Mouse (Mus musculus): Measurements from ENCODE around the gene Srbd1. TPM values are rescaled to one million over a fixed set of nuclear protein-coding genes. Genes with fewer than 3 reads are reported as not detected.

Gene Srbd1
- polyA plus RNA-seq, 1 experiment from 2014 or later = 22.3 TPM

DNA sequence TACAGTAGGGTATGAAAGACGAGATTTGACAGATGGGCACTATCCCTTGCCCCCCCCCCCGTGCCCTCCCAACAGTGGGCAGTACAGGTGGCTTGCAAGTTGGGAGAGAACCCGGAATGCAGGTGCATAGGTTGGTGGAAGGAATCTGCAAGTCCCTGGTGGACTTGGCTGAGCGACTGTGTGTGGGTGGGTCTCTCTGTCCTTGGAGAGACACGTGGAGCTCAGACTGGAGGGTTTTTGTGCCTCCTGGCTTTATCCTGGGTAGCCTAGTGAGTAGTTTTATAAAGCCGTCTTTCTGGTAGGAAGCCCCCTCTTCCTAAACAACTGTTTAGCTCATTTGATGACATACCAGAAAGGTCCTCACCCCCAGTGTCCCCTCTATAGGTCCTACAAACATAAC lies 24.1 kb upstream of the Srbd1 start:
- H3K9ac ChIP-seq (replicated peaks; ENCODE audit: low read length) = peak overlapping the region; percentile 83
- H3K27me3 ChIP-seq (ENCODE audit: insufficient read depth, low read length) = no peaks in the 10 kb centered on the region
- H3K4me3 ChIP-seq (ENCODE audit: low read length) = peak overlapping the region; percentile 70
- H3K27ac ChIP-seq (ENCODE audit: low read length) = no peak overlapping the region
- H3K4me2 ChIP-seq (replicated peaks; ENCODE audit: low read depth, low read length) = peak overlapping the region; percentile 93
- H3K4me1 ChIP-seq (ENCODE audit: insufficient read depth, low read length) = peaks cover 36% of the 10 kb centered on the region
- 7% methylated on average over 6 of the region's 6 CpGs for whole genome bisulfite sequencing
- no peaks in the 10 kb centered on the region for H3K9me3 ChIP-seq (ENCODE audit: low read length)
- no peak for ATAC-seq (ENCODE audit: low FRiP score, low TSS enrichment)
- 0 out of 2 replicates have a peak, but pooled peaks cover 9% of the 10 kb centered on the region for H3K36me3 ChIP-seq (ENCODE audit: insufficient read depth, low read length)

DNA sequence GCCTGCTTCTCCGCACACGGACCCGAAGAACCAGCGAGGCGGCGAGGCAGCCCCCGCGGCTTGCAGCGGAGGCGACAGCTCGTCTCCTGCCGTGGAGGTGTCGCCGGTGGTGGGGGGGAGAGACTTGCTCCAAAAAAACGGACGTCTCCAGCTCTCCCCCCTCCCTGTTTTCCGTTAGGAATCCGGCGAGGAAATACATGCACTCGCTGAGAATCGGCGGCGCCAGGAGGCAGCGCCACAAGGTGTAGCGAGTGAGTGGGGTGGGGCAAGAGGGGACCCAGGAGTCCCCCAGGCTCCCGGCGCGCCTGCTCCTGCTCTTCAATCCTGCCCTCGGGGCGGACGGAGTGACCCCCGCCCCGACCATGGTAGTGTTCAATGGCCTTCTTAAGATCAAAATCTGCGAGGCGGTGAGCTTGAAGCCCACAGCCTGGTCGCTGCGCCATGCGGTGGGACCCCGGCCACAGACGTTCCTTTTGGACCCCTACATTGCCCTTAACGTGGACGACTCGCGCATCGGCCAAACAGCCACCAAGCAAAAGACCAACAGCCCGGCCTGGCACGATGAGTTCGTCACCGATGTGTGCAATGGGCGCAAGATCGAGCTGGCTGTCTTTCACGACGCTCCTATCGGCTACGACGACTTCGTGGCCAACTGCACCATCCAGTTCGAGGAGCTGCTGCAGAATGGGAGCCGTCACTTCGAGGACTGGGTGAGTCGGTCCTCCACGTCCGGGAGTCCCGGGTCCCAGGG lies 23.4 kb upstream of the Srbd1 start:
- Histone ChIP-seq H3K9me3 (ENCODE audit: low read length) (no peaks in the 10 kb centered on the region), H3K4me1 (ENCODE audit: insufficient read depth, low read length) (peaks cover 39% of the 10 kb centered on the region), H3K27me3 (ENCODE audit: insufficient read depth, low read length) (no peaks in the 10 kb centered on the region), H3K9ac (replicated peaks; ENCODE audit: low read length) (peak overlapping the region; percentile 83), H3K36me3 (ENCODE audit: insufficient read depth, low read length) (0 out of 2 replicates have a peak, but pooled peaks cover 8% of the 10 kb centered on the region), H3K4me2 (replicated peaks; ENCODE audit: low read depth, low read length) (peak overlapping the region; percentile 93), H3K27ac (ENCODE audit: low read length) (peak overlapping the region; percentile 98), H3K4me3 (ENCODE audit: low read length) (peak overlapping the region; percentile 70)
- WGBS = under 1% methylated on average over 64 of the region's 64 CpGs
- ATAC-seq (ENCODE audit: low FRiP score, low TSS enrichment) = peak; percentile 8; the same call in 1 of the 2 replicates

DNA sequence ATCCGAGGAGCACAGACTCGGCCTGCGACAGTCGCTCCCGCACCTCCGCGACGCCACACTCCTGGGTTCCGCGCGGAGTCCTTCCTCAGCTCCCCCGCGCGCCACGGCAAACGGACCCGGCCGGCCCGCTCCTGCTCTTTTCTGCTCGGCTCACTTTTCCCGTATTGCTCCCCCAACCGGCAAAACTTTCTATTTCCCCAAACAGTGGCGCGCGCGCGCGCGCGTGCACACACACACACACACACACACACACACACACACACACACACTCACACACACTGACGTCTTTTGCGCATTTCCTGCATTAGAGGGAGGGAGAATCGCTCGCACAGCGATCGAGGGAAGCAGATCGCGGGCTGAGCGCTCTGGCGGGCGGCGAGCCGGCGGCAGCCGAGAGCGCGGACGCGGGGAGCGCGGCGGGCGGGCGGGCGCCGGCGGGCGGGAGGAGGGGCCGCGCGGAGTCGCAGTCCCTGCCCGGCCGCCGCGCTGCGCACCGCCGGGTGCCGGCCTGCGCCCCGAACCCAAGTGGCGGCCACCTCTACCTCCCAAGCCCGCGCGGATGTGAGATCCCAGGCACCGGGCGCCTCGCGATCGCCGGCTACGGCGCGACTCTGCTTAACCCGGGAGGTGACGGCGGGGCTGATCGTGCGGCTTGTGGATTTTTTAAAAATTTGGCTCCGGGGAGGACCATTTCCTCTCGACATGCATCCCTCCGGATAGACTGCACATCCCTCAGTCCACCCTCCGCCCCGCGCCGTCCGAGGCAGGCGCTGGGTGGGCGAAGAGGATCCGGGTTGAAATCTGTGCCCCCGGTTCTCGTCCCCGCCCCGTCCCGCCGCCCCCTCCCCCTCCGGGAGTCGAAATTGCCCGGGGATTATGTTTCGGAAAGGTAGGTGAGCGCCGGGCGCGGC lies 22.6 kb upstream of the Srbd1 start, which contains the start of gene Prkce:
TSS of gene Prkce (plus strand) at position 466 of the 911 bp plus-strand sequence.
- peak within 1 kb of the TSS; percentile 83 for H3K9ac ChIP-seq (replicated peaks; ENCODE audit: low read length)
- peak within 1 kb of the TSS; percentile 93 for H3K4me2 ChIP-seq (replicated peaks; ENCODE audit: low read depth, low read length)
- H3K27ac ChIP-seq (ENCODE audit: low read length) = peak within 1 kb of the TSS; percentile 98
- peak; percentile 73 for ATAC-seq (ENCODE audit: low FRiP score, low TSS enrichment)
- 0 out of 2 replicates have a peak, but pooled peaks cover under 1% of the 10 kb centered on the region for H3K36me3 ChIP-seq (ENCODE audit: insufficient read depth, low read length)
- no peaks in the 10 kb centered on the region for H3K27me3 ChIP-seq (ENCODE audit: insufficient read depth, low read length)
- WGBS = 0% methylated on average over 80 of the region's 115 CpGs
- peak within 1 kb of the TSS; percentile 70 for H3K4me3 ChIP-seq (ENCODE audit: low read length)
- H3K4me1 ChIP-seq (ENCODE audit: insufficient read depth, low read length) = peaks cover 41% of the 10 kb centered on the region
- no peaks in the 10 kb centered on the region for H3K9me3 ChIP-seq (ENCODE audit: low read length)

DNA sequence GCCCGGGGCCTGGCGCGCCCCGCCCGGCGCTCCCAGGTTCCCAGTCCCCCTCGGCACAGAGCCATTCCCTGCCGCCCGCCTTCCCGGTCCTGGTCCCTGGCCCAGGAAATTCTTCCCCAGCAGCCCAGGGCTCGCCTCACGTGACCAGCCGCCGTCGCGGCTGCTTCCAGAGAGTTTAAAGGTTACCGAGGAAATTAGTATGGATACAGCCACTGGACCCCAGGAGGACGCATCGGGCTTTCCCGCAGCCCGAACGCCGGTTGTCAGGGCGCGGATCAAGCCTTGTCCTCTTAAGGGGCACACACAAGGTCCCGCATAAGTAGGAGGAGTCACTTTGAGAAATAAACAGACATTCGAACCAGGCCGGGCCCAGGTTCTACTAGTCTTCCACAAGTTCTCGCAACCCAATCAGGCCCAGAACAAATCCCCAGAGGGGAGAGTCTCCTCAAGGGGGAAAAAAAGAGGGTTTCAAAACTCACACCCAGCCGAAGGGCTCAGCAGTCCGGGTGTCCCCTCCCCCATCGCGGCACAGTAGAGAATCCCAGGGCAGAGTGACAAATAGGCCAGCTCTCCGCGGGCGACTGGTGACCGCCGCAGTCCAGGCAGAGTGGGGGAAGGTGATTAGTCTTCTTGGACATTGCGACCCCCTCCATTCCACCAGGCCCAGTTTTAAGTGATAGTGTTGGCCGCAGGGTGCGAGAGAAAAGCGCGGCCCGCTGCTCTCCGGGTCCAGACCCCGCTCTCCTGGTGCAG lies 21.8 kb upstream of the Srbd1 start:
- WGBS = under 1% methylated on average over 46 of the region's 46 CpGs
- H3K4me3 ChIP-seq (ENCODE audit: low read length) = peak overlapping the region; percentile 70

DNA sequence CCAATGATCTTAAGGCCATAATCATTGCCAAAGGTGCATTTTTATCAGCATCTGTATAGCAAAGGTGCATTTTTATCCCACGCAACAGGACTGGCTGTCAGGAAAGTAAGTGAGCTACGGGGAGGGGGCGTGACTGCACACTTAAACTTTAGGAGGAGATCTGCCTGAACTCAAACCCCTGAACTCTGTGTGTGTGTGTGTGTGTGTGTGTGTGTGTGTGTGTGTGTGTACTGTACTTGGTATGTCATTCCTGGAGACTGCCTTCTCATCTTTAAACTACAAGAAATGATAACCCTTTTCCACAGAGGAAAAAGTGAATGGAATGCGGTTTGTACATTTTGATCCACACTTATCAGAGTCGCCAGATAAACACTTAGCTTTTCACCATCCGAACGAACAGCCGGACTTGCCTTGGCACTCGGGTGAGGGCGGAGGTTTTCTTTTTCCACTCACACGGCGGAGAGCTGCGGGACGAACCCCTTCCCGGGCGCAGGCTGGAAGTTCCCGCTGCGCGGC lies 21.1 kb upstream of the Srbd1 start:
- 2% methylated on average over 19 of the region's 19 CpGs for WGBS

More for the DNA sequence above, 21.8 kb upstream of the Srbd1 start:
- no peaks in the 10 kb centered on the region for H3K36me3 ChIP-seq (ENCODE audit: insufficient read depth, low read length)
- H3K9me3 ChIP-seq (ENCODE audit: low read length) = no peaks in the 10 kb centered on the region
- H3K9ac ChIP-seq (replicated peaks; ENCODE audit: low read length) = peak overlapping the region; percentile 83
- ATAC-seq (ENCODE audit: low FRiP score, low TSS enrichment) = peak; percentile 60
- H3K27me3 ChIP-seq (ENCODE audit: insufficient read depth, low read length) = no peaks in the 10 kb centered on the region
- H3K4me1 ChIP-seq (ENCODE audit: insufficient read depth, low read length) = peaks cover 42% of the 10 kb centered on the region
- H3K4me2 ChIP-seq (replicated peaks; ENCODE audit: low read depth, low read length) = peak overlapping the region; percentile 93
- peak overlapping the region; percentile 98 for H3K27ac ChIP-seq (ENCODE audit: low read length)

DNA sequence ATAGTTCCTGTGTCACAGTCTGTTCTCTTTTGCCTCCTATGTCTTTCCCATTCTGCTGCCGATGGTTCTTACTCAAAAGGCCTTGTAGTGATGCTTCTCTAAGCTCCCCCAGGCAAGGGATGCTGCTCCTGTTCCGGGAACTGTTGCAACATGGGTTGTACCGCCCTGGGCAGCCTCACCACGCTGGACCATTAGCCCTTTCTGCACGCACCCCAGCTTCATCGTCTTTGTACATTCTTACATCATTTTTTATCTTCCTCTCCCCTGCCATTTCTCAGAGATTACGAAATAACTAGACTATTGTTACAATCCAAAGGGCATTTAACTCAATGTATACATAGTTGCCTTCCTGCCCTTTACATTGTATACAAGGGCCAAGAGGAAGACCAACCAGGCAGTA lies 19.4 kb upstream of the Srbd1 start:
- no peak overlapping the region for H3K4me3 ChIP-seq (ENCODE audit: low read length)
- peaks cover 30% of the 10 kb centered on the region for H3K4me1 ChIP-seq (ENCODE audit: insufficient read depth, low read length)
- H3K27me3 ChIP-seq (ENCODE audit: insufficient read depth, low read length) = no peaks in the 10 kb centered on the region
- H3K9me3 ChIP-seq (ENCODE audit: low read length) = no peaks in the 10 kb centered on the region
- WGBS = 86% methylated on average over 7 of the region's 7 CpGs
- no peak overlapping the region for H3K4me2 ChIP-seq (replicated peaks; ENCODE audit: low read depth, low read length)
- no peak overlapping the region for H3K9ac ChIP-seq (replicated peaks; ENCODE audit: low read length)
- H3K27ac ChIP-seq (ENCODE audit: low read length) = no peak overlapping the region
- no peak for ATAC-seq (ENCODE audit: low FRiP score, low TSS enrichment)
- no peaks in the 10 kb centered on the region for H3K36me3 ChIP-seq (ENCODE audit: insufficient read depth, low read length)

More for the DNA sequence above, 21.1 kb upstream of the Srbd1 start:
- H3K9ac ChIP-seq (replicated peaks; ENCODE audit: low read length) = peak overlapping the region; percentile 83
- no peaks in the 10 kb centered on the region for H3K36me3 ChIP-seq (ENCODE audit: insufficient read depth, low read length)
- H3K4me2 ChIP-seq (replicated peaks; ENCODE audit: low read depth, low read length) = peak overlapping the region; percentile 93
- H3K4me1 ChIP-seq (ENCODE audit: insufficient read depth, low read length) = peaks cover 42% of the 10 kb centered on the region
- no peaks in the 10 kb centered on the region for H3K27me3 ChIP-seq (ENCODE audit: insufficient read depth, low read length)
- H3K9me3 ChIP-seq (ENCODE audit: low read length) = no peaks in the 10 kb centered on the region
- H3K27ac ChIP-seq (ENCODE audit: low read length) = peak overlapping the region; percentile 98
- no peak for ATAC-seq (ENCODE audit: low FRiP score, low TSS enrichment)
- H3K4me3 ChIP-seq (ENCODE audit: low read length) = peak overlapping the region; percentile 70

DNA sequence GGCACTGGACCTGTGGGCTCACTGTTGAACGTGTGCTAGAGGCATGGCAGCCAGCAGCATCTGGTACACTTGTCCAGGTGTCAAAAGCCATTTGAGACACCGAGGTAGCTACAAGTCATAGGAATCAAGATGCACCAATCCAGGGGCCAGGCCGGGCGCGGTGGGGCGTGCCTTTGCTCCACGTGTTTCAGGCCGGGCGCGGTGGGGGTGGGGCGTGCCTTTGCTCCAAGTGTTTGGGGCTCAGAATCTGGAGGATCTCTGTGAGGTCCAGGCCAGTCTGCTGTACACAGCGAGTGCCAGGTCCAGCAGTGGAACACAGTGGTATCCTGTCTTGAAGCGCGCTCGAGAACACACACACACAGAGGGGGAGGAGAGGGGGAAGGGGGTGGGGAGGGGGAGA lies 17.7 kb upstream of the Srbd1 start:
- Histone ChIP-seq H3K9ac (replicated peaks; ENCODE audit: low read length) (no peak overlapping the region), H3K27ac (ENCODE audit: low read length) (no peak overlapping the region), H3K4me3 (ENCODE audit: low read length) (no peak overlapping the region), H3K27me3 (ENCODE audit: insufficient read depth, low read length) (no peaks in the 10 kb centered on the region), H3K9me3 (ENCODE audit: low read length) (no peaks in the 10 kb centered on the region), H3K4me2 (replicated peaks; ENCODE audit: low read depth, low read length) (no peak overlapping the region), H3K4me1 (ENCODE audit: insufficient read depth, low read length) (peaks cover 20% of the 10 kb centered on the region), H3K36me3 (ENCODE audit: insufficient read depth, low read length) (no peaks in the 10 kb centered on the region)
- 73% methylated on average over 15 of the region's 15 CpGs for WGBS
- ATAC-seq (ENCODE audit: low FRiP score, low TSS enrichment) = no peak

DNA sequence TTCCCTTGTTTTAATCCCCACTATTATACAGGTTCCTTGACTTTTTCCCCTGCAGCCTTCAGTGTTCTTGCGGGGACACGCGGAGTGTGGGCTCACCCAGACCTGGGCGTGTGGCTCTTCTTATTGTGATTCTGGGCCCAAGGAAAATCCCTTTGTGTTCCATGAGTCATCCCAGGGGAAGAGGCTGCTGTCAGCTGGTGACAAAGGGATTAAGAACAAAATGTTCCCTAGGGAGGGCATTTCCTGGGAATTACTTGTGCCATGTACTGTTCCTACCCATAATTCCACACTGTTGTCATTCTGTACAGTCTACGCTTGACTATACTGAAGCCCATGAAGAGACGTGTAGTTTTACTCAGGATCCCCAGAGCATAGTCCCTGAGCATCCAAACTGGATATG lies 12.0 kb upstream of the Srbd1 start:
- Histone ChIP-seq H3K36me3 (ENCODE audit: insufficient read depth, low read length) (no peaks in the 10 kb centered on the region), H3K27me3 (ENCODE audit: insufficient read depth, low read length) (no peaks in the 10 kb centered on the region), H3K9ac (replicated peaks; ENCODE audit: low read length) (no peak overlapping the region), H3K9me3 (ENCODE audit: low read length) (0 out of 2 replicates have a peak, but pooled peaks cover 3% of the 10 kb centered on the region), H3K27ac (ENCODE audit: low read length) (no peak overlapping the region), H3K4me3 (ENCODE audit: low read length) (no peak overlapping the region), H3K4me1 (ENCODE audit: insufficient read depth, low read length) (no peaks in the 10 kb centered on the region), H3K4me2 (replicated peaks; ENCODE audit: low read depth, low read length) (no peak overlapping the region)
- no peak for ATAC-seq (ENCODE audit: low FRiP score, low TSS enrichment)
- 93% methylated on average over 6 of the region's 6 CpGs for WGBS

DNA sequence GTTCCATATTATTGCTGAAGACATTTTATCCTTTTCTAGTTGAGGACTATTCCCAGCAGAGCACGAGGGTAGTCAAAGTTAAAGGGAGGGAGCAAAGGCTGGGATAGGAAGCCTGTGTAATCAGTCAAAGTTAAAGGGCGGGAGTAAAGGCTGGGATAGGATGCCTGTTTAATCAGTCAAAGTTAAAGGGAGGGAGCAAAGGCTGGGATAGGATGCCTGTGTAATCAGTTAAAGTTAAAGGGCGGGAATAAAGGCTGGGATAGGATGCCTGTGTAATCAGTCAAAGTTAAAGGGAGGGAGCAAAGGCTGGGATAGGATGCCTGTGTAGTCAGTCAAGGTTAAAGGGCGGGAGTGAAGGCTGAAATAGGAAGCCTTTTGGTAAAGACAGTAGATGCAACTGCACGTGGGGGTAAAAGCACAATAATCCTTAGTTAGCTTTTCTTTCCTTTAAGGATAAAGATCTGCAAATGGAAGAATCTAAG lies 5.9 kb upstream of the Srbd1 start:
- no peak overlapping the region for H3K4me3 ChIP-seq (ENCODE audit: low read length)
- 13% methylated on average over 5 of the region's 5 CpGs for WGBS
- H3K9me3 ChIP-seq (ENCODE audit: low read length) = 0 out of 2 replicates have a peak, but pooled peaks cover 3% of the 10 kb centered on the region
- H3K27me3 ChIP-seq (ENCODE audit: insufficient read depth, low read length) = no peaks in the 10 kb centered on the region
- no peaks in the 10 kb centered on the region for H3K36me3 ChIP-seq (ENCODE audit: insufficient read depth, low read length)
- H3K4me2 ChIP-seq (replicated peaks; ENCODE audit: low read depth, low read length) = no peak overlapping the region; the same call in 1 of the 2 replicates
- ATAC-seq (ENCODE audit: low FRiP score, low TSS enrichment) = peak; percentile 95
- no peak overlapping the region for H3K9ac ChIP-seq (replicated peaks; ENCODE audit: low read length)
- H3K27ac ChIP-seq (ENCODE audit: low read length) = no peak overlapping the region
- H3K4me1 ChIP-seq (ENCODE audit: insufficient read depth, low read length) = peaks cover 8% of the 10 kb centered on the region

All from kidney, embryonic 16.5 days (tissue).